Mouse (Mus musculus) adrenal gland, adult 18-20 months (tissue): ENCODE measurements around the gene Gpd1. TPM values are rescaled to one million over a fixed set of nuclear protein-coding genes. Genes with fewer than 3 reads are reported as not detected.
A peak's percentile ranks its signal among the peaks of the same experiment; 100 is the strongest.
"Not testable (repeated sequence)": the region's sequence is repeated elsewhere in the genome, so short reads cannot be mapped to it uniquely, and the experiment has no call there.

Source experiments
- DNase-seq, 2 experiments: peaks; one replicate each; pipeline ENCODE4 v3.0.0; 2021 to 2022; ENCODE audit warnings: low spot score in 2 of 2
- total RNA-seq, 2 experiments: library from RNA; stranded (reverse); gene quantifications; 1 replicate in 1 of 2; 2 replicates in 1 of 2; pipeline ENCODE4 v1.2.3; 2021

Gene Gpd1
- total RNA-seq, 2 experiments from 2014 or later = 1,249 to 2,641 TPM

- DNase-seq = no peak
Measured at GRCm38 (mm10) chr15:99716814-99717213, 501 bp upstream of the Gpd1 start.

GRCm38 (mm10) chr15:99718461-99719021 lies 1.2 kb downstream of the Gpd1 start:
- DNase-seq = peak in 1 of 2 experiments; percentile 32

DNA sequence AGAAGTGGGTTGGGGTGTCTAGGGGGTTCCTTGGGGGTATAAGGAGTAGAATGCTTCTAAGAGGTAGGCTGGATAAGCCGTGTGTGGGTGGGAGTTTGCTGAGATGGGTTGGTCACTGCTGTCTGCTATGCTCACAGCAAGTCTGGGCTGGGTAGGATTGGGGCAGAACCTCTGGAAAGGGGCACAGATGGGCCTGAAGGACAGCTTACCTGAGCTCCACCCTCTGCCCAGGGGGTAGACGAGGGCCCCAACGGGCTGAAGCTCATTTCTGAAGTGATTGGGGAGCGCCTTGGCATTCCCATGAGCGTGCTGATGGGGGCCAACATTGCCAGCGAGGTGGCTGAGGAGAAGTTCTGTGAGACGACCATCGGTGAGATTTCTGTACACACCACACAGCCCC lies 2.5 kb downstream of the Gpd1 start:
- DNase-seq = no peak

DNA sequence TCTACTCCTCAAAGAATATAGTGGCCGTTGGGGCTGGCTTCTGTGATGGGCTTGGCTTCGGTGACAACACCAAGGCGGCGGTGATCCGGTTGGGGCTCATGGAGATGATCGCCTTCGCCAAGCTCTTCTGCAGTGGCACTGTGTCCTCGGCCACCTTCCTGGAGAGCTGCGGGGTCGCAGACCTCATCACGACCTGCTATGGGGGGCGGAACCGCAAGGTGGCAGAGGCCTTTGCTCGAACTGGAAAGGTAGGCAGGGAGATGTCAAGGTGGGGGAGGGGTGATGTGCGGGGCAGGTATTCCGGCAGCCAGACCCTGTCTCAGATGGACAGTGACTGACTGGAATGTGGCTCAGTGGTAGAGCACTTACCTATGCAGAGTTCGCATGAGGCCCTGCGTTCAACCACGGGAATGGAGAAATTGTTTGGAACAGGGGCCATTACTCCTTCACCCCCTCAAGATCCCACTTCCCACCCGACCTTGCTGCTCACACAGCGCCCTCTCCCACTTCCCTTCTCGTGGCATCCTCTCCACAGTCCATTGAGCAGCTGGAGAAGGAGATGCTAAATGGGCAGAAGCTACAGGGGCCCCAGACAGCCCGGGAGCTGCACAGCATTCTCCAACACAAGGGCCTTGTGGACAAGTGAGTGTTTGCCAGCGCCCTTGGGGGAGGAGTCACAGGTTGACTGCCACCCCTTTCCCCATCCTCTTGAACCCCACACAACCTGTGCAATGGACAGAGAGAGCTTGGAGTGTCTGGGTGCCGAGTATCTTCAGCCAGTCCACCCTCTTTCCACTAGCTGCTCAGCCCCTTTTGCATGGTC lies 4.8 kb downstream of the Gpd1 start:
- no peak for DNase-seq

GRCm38 (mm10) chr15:99723120-99723514 lies 5.8 kb downstream of the Gpd1 start:
- peak in 1 of 2 experiments; percentile 14 for DNase-seq

DNA sequence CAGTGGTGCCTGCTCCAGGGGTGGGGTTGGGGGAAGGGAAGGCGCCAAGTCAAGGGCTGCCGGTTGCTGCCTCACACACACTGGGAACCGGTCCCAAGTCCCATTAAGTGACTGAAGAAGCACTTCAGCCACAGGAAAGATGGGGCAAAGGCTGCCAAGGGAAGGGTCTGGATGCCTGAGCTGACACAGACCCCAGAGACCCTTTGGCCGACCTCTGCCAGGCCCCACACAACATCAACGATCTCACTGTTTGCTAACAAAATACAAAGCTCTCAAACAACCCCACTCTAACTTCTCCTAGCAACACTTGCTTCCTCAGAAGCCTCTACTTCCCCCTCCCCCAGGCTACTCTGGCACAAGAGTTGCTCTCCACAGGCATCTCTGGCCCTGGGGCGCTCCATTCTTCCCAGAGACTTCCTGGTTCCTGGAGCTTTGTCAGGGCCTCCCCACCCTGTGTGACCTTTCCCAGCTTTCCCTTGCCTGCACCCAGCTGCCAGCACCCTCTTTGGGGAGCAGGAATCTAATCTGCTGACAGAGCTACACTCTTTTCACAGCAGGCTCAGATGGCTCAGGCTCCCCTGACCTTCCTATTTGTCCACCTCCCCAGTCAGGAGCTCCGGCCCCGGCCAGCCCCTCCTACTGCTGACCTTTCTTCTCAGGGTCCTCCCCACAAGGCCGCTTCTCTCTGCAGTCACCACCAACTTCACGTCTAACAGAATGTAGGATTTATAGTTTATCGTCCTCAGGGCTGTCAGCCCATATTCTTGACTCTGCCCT lies 6.4 kb downstream of the Gpd1 start:
- peak; percentile 67 to 74 for DNase-seq

- peak in 1 of 2 experiments; percentile 76 for DNase-seq
Measured at GRCm38 (mm10) chr15:99724292-99725021, 7.1 kb downstream of the Gpd1 start.

DNA sequence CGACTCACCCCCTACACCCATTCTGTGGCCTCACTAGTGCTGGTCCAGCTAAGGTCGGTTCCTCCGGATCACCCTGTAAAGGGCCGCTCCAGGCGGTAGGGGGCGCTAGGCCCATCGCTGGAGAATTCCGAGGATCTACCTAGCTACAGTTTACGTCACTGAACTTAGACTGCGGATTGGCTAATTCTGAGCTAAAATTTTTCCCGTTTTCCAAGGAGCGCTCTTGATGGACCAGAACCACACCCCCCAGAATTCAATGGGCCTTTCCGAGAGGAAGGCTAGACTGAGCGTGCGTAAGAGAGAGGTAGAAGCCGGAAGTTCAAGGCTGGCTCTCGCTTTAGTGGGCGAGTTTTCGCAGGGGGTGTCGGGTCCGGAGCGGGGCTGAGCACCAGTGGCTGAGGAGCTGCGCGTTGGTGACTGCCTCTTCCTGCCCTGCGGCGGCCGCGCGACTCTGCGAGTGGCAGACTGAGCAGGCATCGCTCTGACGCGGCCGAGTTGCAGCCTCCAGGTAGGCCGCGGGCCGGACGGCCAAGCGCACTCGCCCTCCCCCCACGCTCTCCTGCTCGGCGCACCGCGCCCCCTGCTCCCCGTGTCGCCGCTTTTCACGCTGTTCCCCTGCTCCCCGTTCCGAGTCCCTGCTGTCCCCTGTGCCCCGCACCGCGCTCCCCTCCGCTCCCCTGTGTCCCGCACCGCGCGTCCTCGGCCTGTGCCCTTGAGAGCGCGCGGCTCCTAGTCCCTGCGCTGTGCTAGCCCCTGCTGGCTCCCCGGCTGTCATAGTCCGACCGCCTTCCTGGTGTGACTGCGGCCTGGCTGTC lies 8.2 kb downstream of the Gpd1 start, which contains the start of gene Cox14:
TSS of gene Cox14 (plus strand) at position 278 of the 815 bp plus-strand sequence.
- DNase-seq = peak; percentile 96

DNA sequence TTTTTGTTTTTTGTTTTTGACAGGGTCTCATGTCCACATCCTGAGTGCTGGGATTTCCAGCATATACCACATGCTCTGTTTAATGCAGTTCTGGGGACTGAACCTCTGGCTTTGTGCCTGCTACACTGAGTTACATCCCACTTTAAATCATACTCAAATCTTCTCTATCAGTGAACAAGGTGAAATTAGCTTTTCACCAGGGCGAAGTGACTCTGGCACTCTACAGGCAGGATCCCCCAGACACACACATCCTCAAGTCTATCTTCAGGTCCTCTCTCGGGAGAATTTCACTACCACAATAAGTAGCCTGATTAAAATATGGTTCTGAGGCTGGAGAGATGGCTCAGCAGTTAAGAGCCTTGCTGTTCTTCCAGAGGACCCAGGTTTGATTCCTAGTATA lies 9.2 kb downstream of the Gpd1 start:
- DNase-seq = no peak

DNA sequence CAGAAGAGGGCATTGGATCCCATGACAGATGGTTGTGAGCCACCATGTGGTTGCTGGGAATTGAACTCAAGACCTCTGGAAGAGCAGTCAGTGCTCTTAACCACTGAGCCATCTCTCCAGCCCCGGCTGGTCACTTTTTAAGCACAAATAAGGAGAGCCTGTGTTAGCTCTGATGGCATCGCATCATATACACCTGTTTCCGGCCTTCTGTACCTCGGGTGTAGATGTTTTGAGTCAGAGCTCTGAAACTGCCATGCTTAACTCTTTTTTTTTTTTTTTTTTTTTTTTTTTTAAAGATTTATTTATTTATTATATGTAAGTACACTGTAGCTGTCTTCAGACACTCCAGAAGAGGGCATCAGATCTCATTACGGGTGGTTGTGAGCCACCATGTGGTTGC lies 9.7 kb downstream of the Gpd1 start:
- not testable (repeated sequence) for DNase-seq

GRCm38 (mm10) chr15:99727525-99727924 lies 10.2 kb downstream of the Gpd1 start:
- no peak for DNase-seq

DNA sequence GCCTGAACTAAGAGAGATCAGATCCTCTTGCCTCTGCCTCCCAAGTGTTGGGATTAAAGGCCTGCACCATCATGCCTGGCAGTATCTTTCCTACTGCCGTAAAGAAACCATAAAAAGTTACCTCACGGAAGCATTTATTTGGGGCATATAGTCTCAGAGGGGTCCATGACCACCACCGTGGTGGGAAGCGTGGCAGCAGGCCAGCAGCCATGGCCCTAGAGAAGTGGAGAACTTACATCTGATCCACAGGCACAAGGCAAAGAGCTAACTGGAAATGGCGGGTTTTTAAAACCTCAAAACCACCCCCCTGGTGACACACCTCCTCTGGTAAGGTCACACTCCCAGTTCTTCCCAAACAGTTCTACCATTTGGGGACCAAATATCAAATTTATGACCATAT lies 10.9 kb downstream of the Gpd1 start:
- no peak for DNase-seq

DNA sequence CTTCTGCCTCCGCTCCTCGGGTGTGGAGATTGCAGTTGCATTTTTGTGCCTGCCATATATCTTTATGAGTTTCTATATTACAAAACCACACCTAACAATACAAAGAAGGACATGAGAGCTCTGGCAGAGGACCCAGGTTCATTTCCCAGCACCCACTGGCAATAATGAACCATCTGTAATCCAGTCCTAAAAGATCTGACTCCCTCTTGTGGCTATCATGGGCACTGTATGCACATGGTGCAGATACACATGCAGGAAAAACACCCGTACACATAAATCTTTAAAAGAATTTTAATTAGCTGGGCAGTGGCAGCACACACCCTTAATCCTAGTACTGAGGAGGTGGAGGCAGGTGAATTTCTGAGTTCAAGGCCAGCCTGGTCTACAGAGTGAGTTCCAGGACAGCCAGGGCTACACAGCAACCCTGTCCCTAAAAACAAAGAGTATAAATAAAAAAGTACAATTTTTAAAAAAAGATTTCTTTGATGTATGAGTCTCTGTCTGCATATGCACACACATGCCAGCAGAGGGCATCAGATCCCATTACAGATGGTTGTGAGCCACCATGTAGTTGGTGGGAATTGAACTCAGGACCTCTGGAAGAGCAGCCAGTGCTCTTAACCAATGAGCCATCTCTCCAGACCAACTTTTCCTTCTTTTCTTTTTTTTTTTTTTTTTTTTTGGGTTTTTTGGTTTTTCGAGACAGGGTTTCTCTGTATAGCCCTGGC lies 11.9 kb downstream of the Gpd1 start:
- DNase-seq = no peak

DNA sequence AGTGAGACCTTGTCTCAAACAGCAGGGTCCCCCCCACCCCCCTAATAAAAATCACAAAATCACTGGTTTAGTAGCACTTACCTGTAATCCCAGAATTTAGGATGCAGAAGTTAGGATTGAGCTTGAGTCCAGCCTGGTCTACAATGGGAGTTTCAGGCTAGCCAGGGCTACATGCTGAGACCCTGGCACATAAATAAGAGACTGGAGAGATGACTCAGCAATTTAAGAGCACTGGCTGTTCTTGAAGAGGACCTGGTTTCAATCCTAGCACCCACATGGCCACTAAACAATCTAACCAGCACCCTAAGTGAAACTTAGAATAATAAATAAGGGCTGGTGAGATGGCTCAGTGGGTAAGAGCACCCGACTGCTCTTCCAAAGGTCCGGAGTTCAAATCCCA lies 13.9 kb downstream of the Gpd1 start:
- DNase-seq = no peak

GRCm38 (mm10) chr15:99731678-99732077 lies 14.4 kb downstream of the Gpd1 start:
- no peak for DNase-seq

DNA sequence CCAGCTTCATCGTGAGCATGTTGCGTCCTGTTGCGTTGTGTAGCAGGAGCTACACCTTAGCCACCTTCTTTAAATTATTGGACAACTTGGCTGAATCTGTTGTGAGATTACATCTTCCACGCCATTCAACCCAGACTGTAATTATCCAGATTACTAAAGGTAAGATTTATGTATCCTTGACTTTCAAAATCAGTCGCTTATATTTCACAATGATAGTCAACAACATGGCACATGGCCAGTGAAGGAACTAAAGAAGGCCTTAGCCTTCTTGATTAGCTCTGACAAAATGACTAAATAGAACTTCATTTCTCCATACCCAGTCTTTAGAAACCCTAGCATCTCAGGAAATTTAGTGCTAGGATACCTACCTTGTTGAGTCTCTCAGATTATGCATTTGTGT lies 15.9 kb downstream of the Gpd1 start:
- peak in 1 of 2 experiments; percentile 13 for DNase-seq

GRCm38 (mm10) chr15:99735631-99736030 lies 18.3 kb downstream of the Gpd1 start:
- DNase-seq = peak; percentile 100

GRCm38 (mm10) chr15:99736675-99737074 lies 19.4 kb downstream of the Gpd1 start:
- no peak for DNase-seq

GRCm38 (mm10) chr15:99740229-99740628 lies 22.9 kb downstream of the Gpd1 start:
- no peak for DNase-seq

- DNase-seq = no peak
Measured at GRCm38 (mm10) chr15:99754204-99754603, 36.9 kb downstream of the Gpd1 start.
